In genomic region chr16:78316849-78317248, GRCm38 (mm10) we compare ENCODE assay signal across 8 mouse cellular contexts. TPM values are rescaled to one million over a fixed set of nuclear protein-coding genes. Genes with fewer than 3 reads are reported as not detected.
DNase-seq lines count a peak whose midpoint lies in the region; ATAC-seq and TF ChIP-seq lines count a peak whose summit lies in the region.

No protein-coding gene starts in this region.

- peak; percentile 87 for TF ChIP-seq CTCF in lung, postnatal 0 days (IDR thresholded peaks at IDR 0.05)

- H3K4me3 ChIP-seq in heart, embryonic 12.5 days = no peak overlapping the region
- H3K4me3 ChIP-seq in forebrain, embryonic 16.5 days (replicated peaks; ENCODE audit: low read length) = no peak overlapping the region
- H3K4me3 ChIP-seq in lung, postnatal 0 days (ENCODE audit: low read depth, low read length) = no peak overlapping the region

- peaks cover 65% of the 10 kb centered on the region for H3K4me1 ChIP-seq in heart, embryonic 12.5 days (replicated peaks)
- peaks cover 30% of the 10 kb centered on the region for H3K4me1 ChIP-seq in forebrain, embryonic 16.5 days (replicated peaks; ENCODE audit: control insufficient read depth, insufficient read depth, low read length)
- peaks cover 6% of the 10 kb centered on the region; the same call in 1 of the 2 replicates for H3K4me1 ChIP-seq in lung, postnatal 0 days (ENCODE audit: insufficient read depth, low read depth, low read length)

- no peak for ATAC-seq in heart, embryonic 12.5 days (ENCODE audit: insufficient number of reproducible peaks, low FRiP score)
- ATAC-seq in forebrain, embryonic 16.5 days = peak; percentile 32
- peak; percentile 55; the same call in 1 of the 2 replicates for ATAC-seq in lung, postnatal 0 days

- H3K9ac ChIP-seq in heart, embryonic 12.5 days = no peak overlapping the region
- no peak overlapping the region for H3K9ac ChIP-seq in forebrain, embryonic 16.5 days (replicated peaks; ENCODE audit: low read depth, low read length)
- no peak overlapping the region for H3K9ac ChIP-seq in lung, postnatal 0 days (replicated peaks; ENCODE audit: low read depth)

- H3K9me3 ChIP-seq in heart, embryonic 12.5 days (replicated peaks) = no peaks in the 10 kb centered on the region
- H3K9me3 ChIP-seq in forebrain, embryonic 16.5 days (ENCODE audit: control insufficient read depth, low read length) = no peaks in the 10 kb centered on the region
- no peaks in the 10 kb centered on the region for H3K9me3 ChIP-seq in lung, postnatal 0 days (ENCODE audit: low read length)

- H3K36me3 ChIP-seq in heart, embryonic 12.5 days = no peaks in the 10 kb centered on the region
- H3K36me3 ChIP-seq in forebrain, embryonic 16.5 days (ENCODE audit: control insufficient read depth, insufficient read depth) = no peaks in the 10 kb centered on the region
- no peaks in the 10 kb centered on the region for H3K36me3 ChIP-seq in lung, postnatal 0 days (ENCODE audit: insufficient read depth, low read length)

- 74% methylated on average over 9 of the region's 9 CpGs for WGBS in heart, embryonic 12.5 days
- 84% methylated on average over 9 of the region's 9 CpGs for WGBS in forebrain, embryonic 16.5 days
- WGBS in lung, postnatal 0 days = 84% methylated on average over 9 of the region's 9 CpGs

- no peak for TF ChIP-seq EP300 in lung, postnatal 0 days (IDR thresholded peaks at IDR 0.05)

- no peak overlapping the region for H3K4me2 ChIP-seq in heart, embryonic 12.5 days
- no peak overlapping the region for H3K4me2 ChIP-seq in forebrain, embryonic 16.5 days (ENCODE audit: low read length)
- H3K4me2 ChIP-seq in lung, postnatal 0 days (replicated peaks; ENCODE audit: low read depth, low read length) = no peak overlapping the region

- DNase-seq in heart, adult 18-20 months = peak; percentile 59 to 78
- peak; percentile 36 to 38 for DNase-seq in B cell, adult 2 months
- peak; percentile 68 for DNase-seq in adrenal gland, postnatal 10 days
- peak; percentile 31 to 61 for DNase-seq in kidney, adult 8-10 months
- peak; percentile 60 for DNase-seq in lung, postnatal 0 days (ENCODE audit: low spot score)
- peak; percentile 22 for DNase-seq in skeletal muscle tissue, adult 2 months (ENCODE audit: low read depth, low spot score)

- H3K27me3 ChIP-seq in heart, embryonic 12.5 days (replicated peaks) = no peaks in the 10 kb centered on the region
- no peaks in the 10 kb centered on the region for H3K27me3 ChIP-seq in forebrain, embryonic 16.5 days (replicated peaks; ENCODE audit: control insufficient read depth, insufficient read depth, low read length)
- no peaks in the 10 kb centered on the region for H3K27me3 ChIP-seq in lung, postnatal 0 days (replicated peaks; ENCODE audit: insufficient read depth, low read length)

- no peak overlapping the region for H3K27ac ChIP-seq in heart, embryonic 12.5 days (ENCODE audit: poor library complexity, severe bottlenecking)
- no peak overlapping the region for H3K27ac ChIP-seq in forebrain, embryonic 16.5 days (ENCODE audit: low read length)
- no peak overlapping the region for H3K27ac ChIP-seq in lung, postnatal 0 days (ENCODE audit: low read length)

RNA-seq across cellular contexts. Expression of gene Cxadr, which starts 15.6 kb away (rescaled TPM):
- total RNA-seq in heart, adult 18-20 months (2021) = 10 to 100 TPM; 33.8 to 39.1 TPM
- polyA plus RNA-seq in heart, embryonic 12.5 days (2016; fragmentation: Nextera tagmentation; extraction: Ambion mirVana) = 43.6 and 43.7 TPM in 2 replicates
- total RNA-seq in adrenal gland, postnatal 10 days (2021) = 10 to 100 TPM; 21.0 to 24.7 TPM
- 184 and 188 TPM in 2 replicates for polyA plus RNA-seq in forebrain, embryonic 16.5 days (2015; fragmentation: Nextera tagmentation; extraction: Ambion mirVana)
- 49.3 and 61.1 TPM in 2 replicates for polyA plus RNA-seq in lung, postnatal 0 days (2015; fragmentation: Nextera tagmentation; extraction: Ambion mirVana)
